Mouse (Mus musculus) intestine, postnatal 0 days (tissue): ENCODE results near the gene Maml1. TPM values are rescaled to one million over a fixed set of nuclear protein-coding genes. Genes with fewer than 3 reads are reported as not detected.

Source experiments
- ATAC-seq: fragments of 200-750 bp; cut with Nextera tagmentation; 2 replicates; pipeline ENCODE4 v1.8.0; 2017; ENCODE audit warnings: mild to moderate bottlenecking, moderate TSS enrichment, moderate library complexity
- H3K27ac ChIP-seq: fragments of 300-500 bp; sonication (generic); 2 replicates; pipeline ENCODE4 v1.5.1; 2014; ENCODE audit warnings: mild to moderate bottlenecking, low read depth, low read length, moderate library complexity
- H3K27me3 ChIP-seq: fragments of 300-500 bp; sonication (generic); replicated peaks from 2 replicates; pipeline ENCODE4 v1.6.1; 2014; ENCODE audit warnings: low read length, mixed read lengths; ENCODE audit not compliant: control insufficient read depth, insufficient read depth
- H3K36me3 ChIP-seq: fragments of 300-500 bp; sonication (generic); 2 replicates; pipeline ENCODE4 v1.6.1; 2014; ENCODE audit warnings: mild to moderate bottlenecking, moderate library complexity; ENCODE audit not compliant: control insufficient read depth, insufficient read depth
- H3K4me1 ChIP-seq: fragments of 300-500 bp; sonication (generic); replicated peaks from 2 replicates; pipeline ENCODE4 v1.6.1; 2014; ENCODE audit warnings: antibody characterized with exemption, low read length, mixed read lengths; ENCODE audit not compliant: control insufficient read depth, insufficient read depth
- H3K4me2 ChIP-seq: fragments of 300-500 bp; sonication (generic); replicated peaks from 2 replicates; pipeline ENCODE4 v1.6.1; 2014; ENCODE audit warnings: low read depth, mild to moderate bottlenecking, moderate library complexity
- H3K4me3 ChIP-seq: fragments of 300-500 bp; sonication (generic); 2 replicates; pipeline ENCODE4 v1.5.1; 2014; ENCODE audit warnings: low read depth, low read length
- H3K9ac ChIP-seq: fragments of 300-500 bp; sonication (generic); 2 replicates; pipeline ENCODE4 v1.6.1; 2014; ENCODE audit warnings: mild to moderate bottlenecking, low read depth, low read length
- H3K9me3 ChIP-seq: fragments of 300-500 bp; sonication (generic); 2 replicates; pipeline ENCODE4 v1.6.1; 2016; ENCODE audit warnings: mixed run types; ENCODE audit not compliant: control insufficient read depth
- CTCF ChIP-seq: sonication (generic); IDR thresholded peaks from 2 replicates; pipeline ENCODE4 v1.5.1; 2016; ENCODE audit warnings: low read depth, mild to moderate bottlenecking, control low read depth, antibody characterized with exemption, moderate library complexity
- WGBS: fragments of 180-500 bp; shearing (Covaris S2); extraction: QIAGEN DNeasy Blood & Tissue Kit; methylation state at CpG from one replicate; pipeline ENCODE4 v1.1.7; 2014; 5-methylcytosine and 5-hydroxymethylcytosine counted together
- polyA plus RNA-seq: library from polyadenylated mRNA; unstranded; fragments of >200 nt; fragmentation: Nextera tagmentation; extraction: Ambion mirVana; gene quantifications from 2 replicates; pipeline ENCODE4 v1.2.1, GENCODE M21; 2015

Gene Maml1
- polyA plus RNA-seq, 1 experiment from 2014 or later = 2.5 TPM

GRCm38 (mm10) chr11:50238821-50239791 is 53.0 kb downstream of the Maml1 start:
- Histone ChIP-seq H3K27me3 (no peaks in the 10 kb centered on the region), H3K4me1 (no peaks in the 10 kb centered on the region), H3K36me3 (peaks cover 15% of the 10 kb centered on the region), H3K4me2 (no peak overlapping the region), H3K27ac (no peak overlapping the region), H3K4me3 (no peak overlapping the region), H3K9ac (no peak overlapping the region), H3K9me3 (no peaks in the 10 kb centered on the region)
- WGBS = 91% methylated on average over 9 of the region's 9 CpGs
- no peak for TF ChIP-seq CTCF
- ATAC-seq = no peak

DNA sequence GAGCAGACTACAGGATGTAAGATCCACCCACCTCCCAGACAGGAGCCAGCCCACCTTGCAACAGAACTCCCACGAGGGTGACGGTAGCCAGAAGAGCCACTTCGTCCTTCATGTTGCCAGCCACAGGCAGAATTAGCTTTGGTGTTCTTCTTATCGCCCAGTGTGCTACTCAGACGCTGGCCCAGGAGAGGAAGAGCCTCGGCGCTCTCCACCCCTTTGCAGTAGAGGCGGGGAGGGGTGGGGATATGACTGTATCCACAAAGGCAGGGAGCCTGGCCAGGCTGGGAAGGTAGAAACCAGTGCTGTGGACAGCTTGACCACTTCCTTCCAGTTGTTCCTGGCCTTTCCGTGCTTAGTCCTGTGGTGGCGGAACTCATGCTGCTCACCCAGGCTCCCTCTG is 53.8 kb downstream of the Maml1 start, which contains the start of gene Ltc4s:
TSS of gene Ltc4s (minus strand) at position 293 of the 400 bp plus-strand sequence.
- no peak for TF ChIP-seq CTCF
- Histone ChIP-seq H3K4me1 (no peaks in the 10 kb centered on the region), H3K27ac (peak within 1 kb of the TSS; percentile 62; the same call in 1 of the 2 replicates), H3K9ac (no peak within 1 kb of the TSS), H3K27me3 (no peaks in the 10 kb centered on the region), H3K9me3 (no peaks in the 10 kb centered on the region), H3K36me3 (peaks cover 22% of the 10 kb centered on the region), H3K4me2 (peak within 1 kb of the TSS; percentile 97), H3K4me3 (peak within 1 kb of the TSS; percentile 66)
- 33% methylated on average over 10 of the region's 10 CpGs for WGBS
- no peak for ATAC-seq

DNA sequence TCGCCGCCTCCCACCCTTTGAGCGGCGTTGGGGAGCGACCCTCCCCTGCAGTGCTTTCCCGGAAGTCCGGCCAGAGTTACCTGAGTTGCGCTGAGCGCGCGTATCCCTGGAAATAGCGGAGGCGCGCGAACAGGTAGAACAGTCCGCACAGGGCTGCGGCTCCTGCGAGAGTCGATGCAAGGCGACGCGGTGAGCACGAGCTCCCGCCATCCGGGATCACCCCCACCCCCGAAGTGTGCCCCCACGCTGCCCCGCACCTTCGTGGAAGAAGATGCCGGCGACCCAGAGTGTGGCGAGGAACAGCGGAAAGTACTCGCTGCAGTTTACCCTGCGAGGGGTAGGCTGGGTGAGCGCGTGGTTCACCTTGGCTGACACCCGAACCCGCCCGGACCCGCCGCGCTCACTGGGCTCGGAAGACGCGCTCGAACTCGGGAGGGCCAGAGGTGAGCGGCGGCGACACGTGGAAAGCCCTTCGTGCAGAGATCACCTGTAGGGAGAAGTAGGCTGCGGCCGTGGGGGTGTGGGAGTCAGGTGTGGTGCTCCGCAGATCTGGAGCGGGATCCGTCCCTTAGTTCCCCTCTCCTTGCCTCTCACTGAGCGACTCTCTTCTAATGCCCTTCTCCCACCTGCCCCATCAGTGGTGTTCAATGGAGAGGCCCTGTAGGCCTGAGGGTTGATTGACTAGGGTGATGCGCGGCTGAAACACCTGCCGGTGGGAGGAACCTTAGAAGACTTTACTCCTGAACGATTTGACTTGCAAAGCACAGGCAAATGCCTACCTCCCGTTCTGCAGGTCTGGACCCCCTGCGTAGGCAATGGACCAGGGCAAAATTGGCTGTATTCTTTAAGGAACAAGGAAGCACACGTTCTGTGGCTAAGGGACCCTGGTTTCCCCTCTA is 54.9 kb downstream of the Maml1 start:
- H3K4me2 ChIP-seq = peak overlapping the region; percentile 97
- H3K27ac ChIP-seq = peak overlapping the region; percentile 41; the same call in 1 of the 2 replicates
- H3K36me3 ChIP-seq = peaks cover 33% of the 10 kb centered on the region
- TF ChIP-seq CTCF = no peak
- H3K9me3 ChIP-seq = no peaks in the 10 kb centered on the region
- no peaks in the 10 kb centered on the region for H3K4me1 ChIP-seq
- peak overlapping the region; percentile 66 for H3K4me3 ChIP-seq
- peak overlapping the region; percentile 60 for H3K9ac ChIP-seq
- peak; percentile 66 for ATAC-seq
- no peaks in the 10 kb centered on the region for H3K27me3 ChIP-seq
- 2% methylated on average over 65 of the region's 66 CpGs for WGBS

GRCm38 (mm10) chr11:50236540-50236936 is 55.6 kb downstream of the Maml1 start:
- no peaks in the 10 kb centered on the region for H3K27me3 ChIP-seq
- peak overlapping the region; percentile 60 for H3K9ac ChIP-seq
- 0 out of 2 replicates have a peak overlapping the region, but pooled peaks have one; percentile 41 for H3K27ac ChIP-seq
- H3K9me3 ChIP-seq = no peaks in the 10 kb centered on the region
- 2% methylated on average over 27 of the region's 27 CpGs for WGBS
- no peaks in the 10 kb centered on the region for H3K4me1 ChIP-seq
- peak overlapping the region; percentile 97 for H3K4me2 ChIP-seq
- TF ChIP-seq CTCF = peak; percentile 75
- peaks cover 39% of the 10 kb centered on the region for H3K36me3 ChIP-seq
- ATAC-seq = peak; percentile 89
- H3K4me3 ChIP-seq = peak overlapping the region; percentile 66

- Histone ChIP-seq H3K27ac (no peak overlapping the region), H3K4me3 (no peak overlapping the region), H3K36me3 (peaks cover 44% of the 10 kb centered on the region), H3K9ac (no peak overlapping the region), H3K4me1 (no peaks in the 10 kb centered on the region), H3K9me3 (no peaks in the 10 kb centered on the region), H3K27me3 (no peaks in the 10 kb centered on the region), H3K4me2 (no peak overlapping the region)
- WGBS = 97% methylated on average over 25 of the region's 25 CpGs
- ATAC-seq = no peak
- TF ChIP-seq CTCF = no peak
Observed at GRCm38 (mm10) chr11:50234606-50235005, 57.5 kb downstream of the Maml1 start.

- peaks cover 44% of the 10 kb centered on the region for H3K36me3 ChIP-seq
- no peak overlapping the region for H3K9ac ChIP-seq
- no peaks in the 10 kb centered on the region for H3K9me3 ChIP-seq
- H3K27me3 ChIP-seq = no peaks in the 10 kb centered on the region
- peak; percentile 59 for TF ChIP-seq CTCF
- H3K27ac ChIP-seq = no peak overlapping the region
- no peak for ATAC-seq
- 84% methylated on average over 11 of the region's 11 CpGs for WGBS
- H3K4me1 ChIP-seq = no peaks in the 10 kb centered on the region
- H3K4me3 ChIP-seq = no peak overlapping the region
- H3K4me2 ChIP-seq = no peak overlapping the region
Observed at GRCm38 (mm10) chr11:50233993-50234392, 58.1 kb downstream of the Maml1 start.
